Mouse (Mus musculus): ENCODE measurements at regions not wholly inside any gene's neighbourhood (a gene's known extent, or its start where the extent isn't known, plus 50 kb on each side); places are given as distances from the start of the nearest gene placed in this dataset.

- Histone ChIP-seq H3K9me3 (replicated peaks; ENCODE audit: control insufficient read depth, low read length) (no peaks in the 10 kb centered on the region), H3K4me3 (ENCODE audit: low read depth, low read length) (no peak overlapping the region), H3K27ac (ENCODE audit: low read depth, low read length) (no peak overlapping the region; the same call in 1 of the 2 replicates), H3K27me3 (replicated peaks; ENCODE audit: control insufficient read depth, insufficient read depth, low read length) (no peaks in the 10 kb centered on the region), H3K4me2 (ENCODE audit: low read length) (no peak overlapping the region), H3K36me3 (ENCODE audit: control insufficient read depth, insufficient read depth, low read length) (no peaks in the 10 kb centered on the region), H3K9ac (ENCODE audit: low read length) (no peak overlapping the region), H3K4me1 (ENCODE audit: control insufficient read depth, insufficient read depth, low read length) (no peaks in the 10 kb centered on the region)
- 58% methylated on average over 3 of the region's 3 CpGs for WGBS
- ATAC-seq (peak; percentile 10; the same call in 1 of the 2 replicates), DNase-seq (ENCODE audit: low spot score) (peak; percentile 3)
Measured at GRCm38 (mm10) chr7:51216233-51216605, 294.6 kb upstream of the Ano5 start.

GRCm38 (mm10) chr7:51221351-51221750, 289.5 kb upstream of the Ano5 start:
- DNase-seq (ENCODE audit: low spot score) (no peak), ATAC-seq (no peak)
- Histone ChIP-seq H3K9me3 (replicated peaks; ENCODE audit: control insufficient read depth, low read length) (no peaks in the 10 kb centered on the region), H3K27me3 (replicated peaks; ENCODE audit: control insufficient read depth, insufficient read depth, low read length) (no peaks in the 10 kb centered on the region), H3K36me3 (ENCODE audit: control insufficient read depth, insufficient read depth, low read length) (no peaks in the 10 kb centered on the region), H3K4me3 (ENCODE audit: low read depth, low read length) (no peak overlapping the region), H3K4me1 (ENCODE audit: control insufficient read depth, insufficient read depth, low read length) (no peaks in the 10 kb centered on the region), H3K9ac (ENCODE audit: low read length) (no peak overlapping the region), H3K4me2 (ENCODE audit: low read length) (no peak overlapping the region), H3K27ac (ENCODE audit: low read depth, low read length) (no peak overlapping the region)
- WGBS: 91% methylated on average over 4 of the region's 4 CpGs

GRCm38 (mm10) chr7:51221806-51222205, 289.0 kb upstream of the Ano5 start:
- Histone ChIP-seq H3K27me3 (replicated peaks; ENCODE audit: control insufficient read depth, insufficient read depth, low read length) (no peaks in the 10 kb centered on the region), H3K4me2 (ENCODE audit: low read length) (no peak overlapping the region), H3K9me3 (replicated peaks; ENCODE audit: control insufficient read depth, low read length) (no peaks in the 10 kb centered on the region), H3K36me3 (ENCODE audit: control insufficient read depth, insufficient read depth, low read length) (no peaks in the 10 kb centered on the region), H3K9ac (ENCODE audit: low read length) (no peak overlapping the region), H3K4me3 (ENCODE audit: low read depth, low read length) (no peak overlapping the region), H3K4me1 (ENCODE audit: control insufficient read depth, insufficient read depth, low read length) (no peaks in the 10 kb centered on the region), H3K27ac (ENCODE audit: low read depth, low read length) (no peak overlapping the region)
- 77% methylated on average over 1 of the region's 1 CpGs for WGBS
- DNase-seq (ENCODE audit: low spot score): no peak
- ATAC-seq: no peak

DNA sequence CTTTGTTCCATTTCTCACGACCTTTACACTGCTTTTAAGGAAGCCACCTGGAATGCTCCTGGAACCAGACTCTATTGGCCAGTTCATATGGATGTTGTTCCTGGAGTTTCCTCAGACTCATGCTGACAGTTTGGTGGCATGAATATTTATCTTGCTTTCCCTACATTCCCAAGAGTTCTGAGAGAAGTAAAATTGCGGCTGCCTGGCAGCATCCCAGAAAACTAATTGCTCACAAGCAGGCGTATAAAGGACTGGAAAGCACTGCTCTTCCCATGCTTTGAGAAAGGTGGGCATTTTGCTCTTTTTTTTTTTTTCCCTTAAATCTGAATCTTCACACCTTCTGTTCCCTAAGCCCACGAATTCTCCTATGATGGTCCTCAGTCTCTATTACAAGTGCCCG, 283.7 kb upstream of the Ano5 start:
- Histone ChIP-seq H3K27ac (ENCODE audit: low read depth, low read length) (no peak overlapping the region), H3K4me1 (ENCODE audit: control insufficient read depth, insufficient read depth, low read length) (no peaks in the 10 kb centered on the region), H3K27me3 (replicated peaks; ENCODE audit: control insufficient read depth, insufficient read depth, low read length) (no peaks in the 10 kb centered on the region), H3K4me2 (ENCODE audit: low read length) (no peak overlapping the region), H3K36me3 (ENCODE audit: control insufficient read depth, insufficient read depth, low read length) (no peaks in the 10 kb centered on the region), H3K9me3 (replicated peaks; ENCODE audit: control insufficient read depth, low read length) (no peaks in the 10 kb centered on the region), H3K9ac (ENCODE audit: low read length) (no peak overlapping the region), H3K4me3 (ENCODE audit: low read depth, low read length) (no peak overlapping the region)
- DNase-seq (ENCODE audit: low spot score): peak; percentile 47
- no peak for ATAC-seq
- 63% methylated on average over 5 of the region's 5 CpGs for WGBS

- no peaks in the 10 kb centered on the region for H3K27me3 ChIP-seq (replicated peaks; ENCODE audit: control insufficient read depth, insufficient read depth, low read length)
- no peaks in the 10 kb centered on the region for H3K9me3 ChIP-seq (replicated peaks; ENCODE audit: control insufficient read depth, low read length)
- no peak overlapping the region for H3K27ac ChIP-seq (ENCODE audit: low read depth, low read length)
- H3K4me3 ChIP-seq (ENCODE audit: low read depth, low read length): no peak overlapping the region
- no peak for DNase-seq (ENCODE audit: low spot score)
- no peaks in the 10 kb centered on the region for H3K4me1 ChIP-seq (ENCODE audit: control insufficient read depth, insufficient read depth, low read length)
- no peaks in the 10 kb centered on the region for H3K36me3 ChIP-seq (ENCODE audit: control insufficient read depth, insufficient read depth, low read length)
- no peak overlapping the region for H3K4me2 ChIP-seq (ENCODE audit: low read length)
- no peak for ATAC-seq
- H3K9ac ChIP-seq (ENCODE audit: low read length): no peak overlapping the region
- WGBS: 76% methylated on average over 4 of the region's 4 CpGs
Measured at GRCm38 (mm10) chr7:51234616-51235015, 276.2 kb upstream of the Ano5 start.

DNA sequence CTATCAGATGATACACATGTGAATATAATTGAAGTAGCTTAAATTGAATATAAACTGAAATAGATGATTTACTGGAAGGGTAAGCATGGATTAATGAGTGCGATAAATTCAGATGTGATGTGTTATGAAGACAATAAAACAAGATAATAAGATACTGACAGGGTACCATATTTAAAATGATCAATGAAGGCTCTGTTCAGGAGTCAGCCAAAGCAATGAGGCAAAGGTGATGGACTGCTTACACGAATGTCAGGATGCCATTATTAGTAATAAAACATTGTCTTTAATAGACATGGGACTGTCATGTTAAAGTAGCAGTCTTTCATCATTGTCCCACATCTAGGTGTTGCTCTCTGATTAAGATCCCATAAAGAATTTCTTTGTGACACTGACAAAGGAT, 263.1 kb upstream of the Ano5 start:
- WGBS: 86% methylated on average over 2 of the region's 2 CpGs
- H3K4me2 ChIP-seq (ENCODE audit: low read length): no peak overlapping the region
- no peak overlapping the region for H3K9ac ChIP-seq (ENCODE audit: low read length)
- no peak overlapping the region for H3K27ac ChIP-seq (ENCODE audit: low read depth, low read length)
- no peak for DNase-seq (ENCODE audit: low spot score)
- no peak overlapping the region for H3K4me3 ChIP-seq (ENCODE audit: low read depth, low read length)
- H3K9me3 ChIP-seq (replicated peaks; ENCODE audit: control insufficient read depth, low read length): no peaks in the 10 kb centered on the region
- no peak for ATAC-seq
- no peaks in the 10 kb centered on the region for H3K4me1 ChIP-seq (ENCODE audit: control insufficient read depth, insufficient read depth, low read length)
- H3K36me3 ChIP-seq (ENCODE audit: control insufficient read depth, insufficient read depth, low read length): no peaks in the 10 kb centered on the region
- H3K27me3 ChIP-seq (replicated peaks; ENCODE audit: control insufficient read depth, insufficient read depth, low read length): no peaks in the 10 kb centered on the region

GRCm38 (mm10) chr7:51254461-51254860, 256.4 kb upstream of the Ano5 start:
- Histone ChIP-seq H3K4me1 (ENCODE audit: control insufficient read depth, insufficient read depth, low read length) (no peaks in the 10 kb centered on the region), H3K27me3 (replicated peaks; ENCODE audit: control insufficient read depth, insufficient read depth, low read length) (no peaks in the 10 kb centered on the region), H3K27ac (ENCODE audit: low read depth, low read length) (no peak overlapping the region), H3K4me2 (ENCODE audit: low read length) (no peak overlapping the region), H3K9ac (ENCODE audit: low read length) (no peak overlapping the region), H3K36me3 (ENCODE audit: control insufficient read depth, insufficient read depth, low read length) (no peaks in the 10 kb centered on the region), H3K4me3 (ENCODE audit: low read depth, low read length) (no peak overlapping the region), H3K9me3 (replicated peaks; ENCODE audit: control insufficient read depth, low read length) (no peaks in the 10 kb centered on the region)
- no peak for DNase-seq (ENCODE audit: low spot score)
- WGBS: 61% methylated on average over 2 of the region's 2 CpGs
- no peak for ATAC-seq

DNA sequence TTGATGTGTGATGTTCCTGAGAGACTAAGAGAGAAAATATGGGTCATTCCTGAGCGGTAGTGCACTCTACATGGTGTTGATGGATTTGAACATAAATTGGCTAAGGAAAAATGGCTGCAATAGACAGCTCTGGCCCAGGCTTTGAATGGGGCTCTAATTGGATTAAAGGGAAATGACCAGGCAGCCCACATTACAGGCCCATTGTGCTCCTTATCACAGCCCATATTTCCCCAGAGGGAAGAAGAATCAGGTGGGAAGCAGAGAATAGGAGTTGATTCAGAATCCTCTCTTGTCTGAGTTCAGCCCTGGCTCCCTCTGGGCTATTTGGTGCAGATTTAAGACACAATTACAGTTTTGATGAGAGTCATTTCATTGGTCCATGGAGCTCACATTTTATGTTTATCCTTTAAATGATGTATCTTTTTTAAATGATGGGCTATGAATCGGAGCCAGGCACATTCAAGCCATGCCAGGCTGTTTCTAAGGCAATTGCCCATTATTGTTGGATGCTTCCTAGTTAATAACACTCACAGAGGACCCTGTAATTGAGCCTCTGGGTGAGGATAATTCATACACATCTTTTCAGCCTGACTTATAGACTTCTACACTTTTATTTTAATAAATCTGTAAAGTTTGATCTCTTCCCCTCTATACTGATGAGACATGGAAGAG, 251.5 kb upstream of the Ano5 start:
- Histone ChIP-seq H3K27me3 (replicated peaks; ENCODE audit: control insufficient read depth, insufficient read depth, low read length) (no peaks in the 10 kb centered on the region), H3K4me2 (ENCODE audit: low read length) (no peak overlapping the region), H3K4me1 (ENCODE audit: control insufficient read depth, insufficient read depth, low read length) (no peaks in the 10 kb centered on the region), H3K9me3 (replicated peaks; ENCODE audit: control insufficient read depth, low read length) (no peaks in the 10 kb centered on the region), H3K27ac (ENCODE audit: low read depth, low read length) (no peak overlapping the region), H3K9ac (ENCODE audit: low read length) (no peak overlapping the region), H3K4me3 (ENCODE audit: low read depth, low read length) (no peak overlapping the region), H3K36me3 (ENCODE audit: control insufficient read depth, insufficient read depth, low read length) (no peaks in the 10 kb centered on the region)
- WGBS: 41% methylated on average over 2 of the region's 2 CpGs
- no peak for DNase-seq (ENCODE audit: low spot score)
- no peak for ATAC-seq

GRCm38 (mm10) chr7:51264166-51264565, 246.7 kb upstream of the Ano5 start:
- DNase-seq (ENCODE audit: low spot score) (no peak), ATAC-seq (no peak)
- Histone ChIP-seq H3K27me3 (replicated peaks; ENCODE audit: control insufficient read depth, insufficient read depth, low read length) (no peaks in the 10 kb centered on the region), H3K27ac (ENCODE audit: low read depth, low read length) (no peak overlapping the region), H3K36me3 (ENCODE audit: control insufficient read depth, insufficient read depth, low read length) (no peaks in the 10 kb centered on the region), H3K9ac (ENCODE audit: low read length) (no peak overlapping the region), H3K9me3 (replicated peaks; ENCODE audit: control insufficient read depth, low read length) (no peaks in the 10 kb centered on the region), H3K4me3 (ENCODE audit: low read depth, low read length) (no peak overlapping the region), H3K4me2 (ENCODE audit: low read length) (no peak overlapping the region), H3K4me1 (ENCODE audit: control insufficient read depth, insufficient read depth, low read length) (no peaks in the 10 kb centered on the region)
- WGBS: 74% methylated on average over 4 of the region's 4 CpGs

Measured in forebrain, embryonic 14.5 days (tissue).